Mouse (Mus musculus) limb, embryonic 15.5 days (tissue): ENCODE data around the gene Trim72. TPM values are rescaled to one million over a fixed set of nuclear protein-coding genes. Genes with fewer than 3 reads are reported as not detected.
A peak's percentile ranks its signal among the peaks of the same experiment; 100 is the strongest.

Experiments
- ATAC-seq: fragments of 200-750 bp; cut with Nextera tagmentation; 2 replicates; pipeline ENCODE4 v1.8.0; 2017; ENCODE audit warnings: low read depth, moderate TSS enrichment; ENCODE audit not compliant: insufficient number of reproducible peaks, low FRiP score, low TSS enrichment
- H3K27ac ChIP-seq: fragments of 300-500 bp; sonication (generic); 2 replicates; pipeline ENCODE4 v1.5.1; 2015; ENCODE audit warnings: moderate library complexity, mild to moderate bottlenecking, inconsistent platforms
- H3K27me3 ChIP-seq: fragments of 300-500 bp; sonication (generic); 2 replicates; pipeline ENCODE4 v1.6.1; 2015; ENCODE audit warnings: inconsistent platforms
- H3K36me3 ChIP-seq: fragments of 300-500 bp; sonication (generic); 2 replicates; pipeline ENCODE4 v1.6.1; 2015; ENCODE audit warnings: inconsistent platforms
- H3K4me1 ChIP-seq: fragments of 300-500 bp; sonication (generic); 2 replicates; pipeline ENCODE4 v1.6.1; 2015; ENCODE audit warnings: inconsistent platforms
- H3K4me2 ChIP-seq: fragments of 300-500 bp; sonication (generic); 2 replicates; pipeline ENCODE4 v1.6.1; 2015; ENCODE audit warnings: mild to moderate bottlenecking, inconsistent platforms
- H3K4me3 ChIP-seq: fragments of 300-500 bp; sonication (generic); 2 replicates; pipeline ENCODE4 v1.5.1; 2015; ENCODE audit warnings: mild to moderate bottlenecking, inconsistent platforms
- H3K9ac ChIP-seq: fragments of 300-500 bp; sonication (generic); 2 replicates; pipeline ENCODE4 v1.6.1; 2015; ENCODE audit warnings: inconsistent platforms
- H3K9me3 ChIP-seq: fragments of 300-500 bp; sonication (generic); 2 replicates; pipeline ENCODE4 v1.6.1; 2016; ENCODE audit warnings: inconsistent platforms
- WGBS: fragments of 180-500 bp; shearing (Covaris S2); methylation state at CpG from one replicate; pipeline ENCODE4 v1.1.7; 2015; 5-methylcytosine and 5-hydroxymethylcytosine counted together
- polyA plus RNA-seq: library from polyadenylated mRNA; unstranded; fragments of >200 nt; fragmentation: Nextera tagmentation; extraction: Ambion mirVana; gene quantifications from 2 replicates; pipeline ENCODE4 v1.2.1, GENCODE M21; 2015

Trim72 gene
- polyA plus RNA-seq, 1 experiment from 2014 or later: 3.1 TPM

DNA sequence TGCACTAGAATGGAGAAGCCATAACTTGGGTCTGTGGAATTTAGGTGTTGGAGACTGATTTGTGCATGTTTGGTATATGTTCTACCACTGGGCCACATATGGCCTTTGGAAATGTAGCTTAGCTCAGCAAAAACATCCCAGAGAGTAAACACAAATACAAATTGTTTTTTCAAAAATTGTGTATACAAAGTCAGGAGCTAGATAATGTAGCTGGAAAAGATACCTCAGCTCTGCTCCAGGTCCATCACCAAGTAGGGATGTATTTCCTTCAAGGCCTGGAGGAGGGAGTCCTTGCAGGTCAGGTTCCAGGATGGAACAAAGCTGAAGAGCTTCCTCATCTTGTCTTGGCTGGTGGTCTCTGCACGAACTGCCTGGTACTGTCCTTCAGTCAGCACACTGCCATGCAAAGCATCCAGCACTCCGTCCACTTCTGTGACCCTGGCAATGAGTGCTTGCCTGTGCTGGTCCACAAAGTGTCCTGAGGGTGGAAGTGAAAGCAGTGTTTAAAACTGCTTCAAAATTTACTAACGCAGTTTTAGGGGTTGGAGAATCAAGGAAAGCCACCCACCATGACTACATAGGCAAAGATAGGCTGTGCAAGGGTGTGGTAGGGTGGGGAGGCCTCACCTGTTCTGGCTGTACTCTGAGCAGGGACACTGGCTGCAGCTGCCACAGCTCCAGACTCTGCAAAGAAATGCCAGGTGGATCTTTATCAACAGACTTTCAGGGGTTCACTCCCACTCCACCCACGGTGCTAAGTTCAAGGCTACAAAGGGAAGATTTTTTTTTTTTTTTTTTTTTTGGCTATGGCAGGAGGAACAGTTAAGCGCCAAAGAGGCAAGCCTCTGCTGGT is 11.0 kb upstream of the Trim72 start:
- Histone ChIP-seq H3K36me3 (peaks cover 25% of the 10 kb centered on the region), H3K9me3 (no peaks in the 10 kb centered on the region), H3K4me3 (peak overlapping the region; percentile 43), H3K27ac (peak overlapping the region; percentile 86), H3K9ac (peak overlapping the region; percentile 7; the same call in 1 of the 2 replicates), H3K4me2 (peak overlapping the region; percentile 58), H3K27me3 (no peaks in the 10 kb centered on the region), H3K4me1 (peaks cover 24% of the 10 kb centered on the region)
- ATAC-seq: 0 out of 2 replicates have a peak, but pooled peaks have one; percentile 55
- WGBS: 38% methylated on average over 5 of the region's 5 CpGs

DNA sequence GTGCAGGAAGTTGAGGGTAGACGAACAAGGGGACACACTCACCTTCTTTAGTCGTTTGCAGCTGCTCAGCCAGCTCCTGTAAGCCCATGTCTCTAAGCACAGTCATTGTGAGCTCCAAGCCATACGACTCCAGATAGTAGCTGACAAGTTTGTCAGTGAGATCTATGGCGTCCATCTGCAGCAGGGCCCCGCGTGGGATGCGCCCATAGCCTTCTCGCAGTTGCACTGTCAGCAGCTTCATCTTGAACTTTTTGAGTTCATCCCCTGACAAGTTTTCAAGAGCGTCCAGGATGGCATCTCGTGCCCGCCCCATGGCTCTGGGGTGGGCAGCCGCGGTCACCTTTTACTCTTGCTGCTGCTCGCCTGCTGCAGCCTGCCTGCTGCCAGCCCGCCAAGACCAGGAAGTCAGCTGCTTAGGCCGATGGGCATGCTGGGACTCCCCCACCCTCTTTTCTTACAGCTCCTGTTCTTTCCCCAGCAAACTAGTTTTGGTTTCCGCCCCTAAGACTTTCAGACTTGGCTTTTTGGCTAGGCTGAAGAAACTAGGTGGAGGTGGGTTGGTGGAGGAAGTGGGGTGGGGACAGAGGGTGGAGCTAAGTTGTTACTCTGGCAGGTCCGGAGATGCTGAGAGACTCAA is 10.3 kb upstream of the Trim72 start, which contains the start of gene Pycard:
Gene Pycard (minus strand): TSS at position 527 of the 637 bp plus-strand sequence.
- whole genome bisulfite sequencing: 11% methylated on average over 18 of the region's 18 CpGs
- Histone ChIP-seq H3K36me3 (peaks cover 19% of the 10 kb centered on the region), H3K4me2 (peak within 1 kb of the TSS; percentile 58), H3K27me3 (no peaks in the 10 kb centered on the region), H3K4me3 (peak within 1 kb of the TSS; percentile 43), H3K27ac (peak within 1 kb of the TSS; percentile 86), H3K9me3 (no peaks in the 10 kb centered on the region), H3K4me1 (peaks cover 24% of the 10 kb centered on the region), H3K9ac (peak within 1 kb of the TSS; percentile 40)
- peak; percentile 53; the same call in 1 of the 2 replicates for ATAC-seq

DNA sequence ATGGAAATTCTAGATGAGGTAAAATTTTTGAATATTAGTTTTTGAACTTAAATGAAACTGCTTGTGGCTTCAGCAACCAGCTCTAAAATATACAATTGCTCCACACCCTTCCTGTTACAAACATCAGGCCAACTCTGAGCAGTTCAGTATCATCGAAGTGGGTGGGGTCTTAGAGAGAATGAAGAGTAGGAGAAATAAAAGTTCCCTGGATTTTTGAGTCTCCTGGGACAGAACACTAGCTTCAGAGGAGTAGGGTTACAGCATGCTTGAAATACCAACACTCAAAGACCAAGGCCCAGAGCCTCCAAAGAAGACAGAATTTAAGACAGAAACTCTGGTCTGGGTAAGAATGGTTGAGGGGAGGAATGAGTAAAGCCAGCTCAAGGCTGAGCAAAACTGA is 4.3 kb upstream of the Trim72 start:
- Histone ChIP-seq H3K4me1 (peaks cover 7% of the 10 kb centered on the region), H3K9ac (no peak overlapping the region), H3K27me3 (no peaks in the 10 kb centered on the region), H3K27ac (no peak overlapping the region), H3K4me2 (no peak overlapping the region), H3K9me3 (no peaks in the 10 kb centered on the region), H3K36me3 (no peaks in the 10 kb centered on the region), H3K4me3 (no peak overlapping the region)
- no peak for ATAC-seq
- 57% methylated on average over 1 of the region's 1 CpGs for WGBS

DNA sequence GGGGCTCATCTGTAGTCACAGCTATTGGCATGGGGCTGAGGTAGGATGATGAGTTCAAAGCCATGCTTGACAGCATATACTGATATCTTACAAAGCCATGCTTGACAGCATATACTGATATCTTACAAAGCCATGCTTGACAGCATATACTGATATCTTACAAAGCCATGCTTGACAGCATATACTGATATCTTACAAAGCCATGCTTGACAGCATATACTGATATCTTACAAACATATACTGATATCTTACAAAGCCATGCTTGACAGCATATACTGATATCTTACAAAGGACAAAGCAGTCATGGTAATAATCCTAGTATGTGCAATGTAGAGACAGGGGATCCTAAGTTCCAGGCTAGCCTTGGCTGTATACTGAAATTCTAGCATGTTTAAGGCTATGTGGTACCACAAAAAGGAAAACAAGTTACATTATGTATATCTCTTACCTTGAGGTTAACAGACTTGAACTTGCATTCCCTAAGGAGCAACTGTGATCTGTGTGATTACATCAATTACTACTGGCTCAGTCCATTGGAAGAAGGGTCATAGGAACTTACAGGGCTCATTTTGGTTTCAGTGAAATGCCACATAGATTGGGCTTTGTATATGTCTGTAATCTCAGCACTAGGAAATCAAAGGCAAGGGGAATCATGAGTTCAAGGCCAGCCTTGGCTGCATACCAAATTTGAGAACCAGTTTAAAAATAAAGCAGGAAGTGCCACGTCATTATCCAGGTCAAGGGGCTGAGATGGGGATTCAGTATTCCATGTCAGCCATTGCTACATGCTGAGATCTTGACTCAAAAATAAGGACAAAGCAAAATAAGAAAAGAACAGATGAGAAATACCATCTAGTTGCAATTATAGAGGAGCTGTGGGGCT is 3.4 kb upstream of the Trim72 start:
- no peaks in the 10 kb centered on the region for H3K27me3 ChIP-seq
- no peaks in the 10 kb centered on the region for H3K36me3 ChIP-seq
- H3K4me2 ChIP-seq: no peak overlapping the region
- WGBS: 55% methylated on average over 1 of the region's 1 CpGs
- no peak overlapping the region for H3K4me3 ChIP-seq
- H3K27ac ChIP-seq: no peak overlapping the region
- no peak overlapping the region for H3K9ac ChIP-seq
- peaks cover 15% of the 10 kb centered on the region for H3K4me1 ChIP-seq
- no peak for ATAC-seq
- no peaks in the 10 kb centered on the region for H3K9me3 ChIP-seq

DNA sequence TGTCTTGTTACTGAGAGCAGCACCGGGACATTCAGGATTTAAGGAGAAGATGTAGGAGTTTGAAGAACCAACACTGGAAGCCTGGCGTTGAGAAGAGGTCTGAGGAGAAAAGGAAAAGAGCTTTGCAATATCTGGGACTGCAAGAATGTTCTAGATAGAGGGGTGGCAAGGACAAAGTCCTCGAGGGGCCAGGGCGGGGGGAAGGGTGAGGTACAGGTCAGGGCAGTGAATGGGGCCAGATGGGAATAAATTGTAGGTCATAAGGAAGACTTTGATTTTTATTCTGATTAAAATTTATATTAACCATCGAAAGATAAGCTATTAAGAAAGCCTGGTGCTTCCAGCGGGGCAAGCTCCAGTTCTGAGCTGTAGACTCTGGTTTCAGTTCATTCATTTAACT is 651 bp upstream of the Trim72 start:
- no peaks in the 10 kb centered on the region for H3K36me3 ChIP-seq
- no peak overlapping the region for H3K4me2 ChIP-seq
- no peak overlapping the region for H3K9ac ChIP-seq
- no peaks in the 10 kb centered on the region for H3K27me3 ChIP-seq
- peaks cover 17% of the 10 kb centered on the region for H3K4me1 ChIP-seq
- no peaks in the 10 kb centered on the region for H3K9me3 ChIP-seq
- H3K4me3 ChIP-seq: no peak overlapping the region
- peak overlapping the region; percentile 8; the same call in 1 of the 2 replicates for H3K27ac ChIP-seq
- WGBS: 91% methylated on average over 6 of the region's 6 CpGs
- ATAC-seq: no peak

DNA sequence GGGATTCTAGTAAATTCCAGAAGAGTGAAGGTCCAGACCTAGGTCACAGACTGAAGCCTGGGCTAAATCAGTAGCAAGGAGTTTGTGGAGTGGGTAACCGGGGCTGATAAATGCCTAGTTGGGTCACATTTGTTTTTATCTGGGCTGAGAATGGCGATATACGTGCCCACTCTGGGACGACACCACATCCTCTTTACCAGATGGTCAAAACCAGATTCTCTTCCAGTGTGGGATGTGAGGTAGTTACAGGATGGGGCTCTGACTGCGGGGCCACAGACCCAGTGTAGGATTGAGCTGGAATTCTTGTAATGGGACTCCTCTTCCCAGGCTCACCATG is 369 bp downstream of the Trim72 start:
- peak overlapping the region; percentile 36 for H3K4me2 ChIP-seq
- no peaks in the 10 kb centered on the region for H3K9me3 ChIP-seq
- H3K36me3 ChIP-seq: no peaks in the 10 kb centered on the region
- no peak overlapping the region for H3K9ac ChIP-seq
- H3K4me1 ChIP-seq: peaks cover 17% of the 10 kb centered on the region
- H3K4me3 ChIP-seq: peak overlapping the region; percentile 19; the same call in 1 of the 2 replicates
- ATAC-seq: peak; percentile 42; the same call in 1 of the 2 replicates
- peaks cover under 1% of the 10 kb centered on the region; the same call in 1 of the 2 replicates for H3K27me3 ChIP-seq
- 54% methylated on average over 5 of the region's 5 CpGs for WGBS
- H3K27ac ChIP-seq: peak overlapping the region; percentile 70

DNA sequence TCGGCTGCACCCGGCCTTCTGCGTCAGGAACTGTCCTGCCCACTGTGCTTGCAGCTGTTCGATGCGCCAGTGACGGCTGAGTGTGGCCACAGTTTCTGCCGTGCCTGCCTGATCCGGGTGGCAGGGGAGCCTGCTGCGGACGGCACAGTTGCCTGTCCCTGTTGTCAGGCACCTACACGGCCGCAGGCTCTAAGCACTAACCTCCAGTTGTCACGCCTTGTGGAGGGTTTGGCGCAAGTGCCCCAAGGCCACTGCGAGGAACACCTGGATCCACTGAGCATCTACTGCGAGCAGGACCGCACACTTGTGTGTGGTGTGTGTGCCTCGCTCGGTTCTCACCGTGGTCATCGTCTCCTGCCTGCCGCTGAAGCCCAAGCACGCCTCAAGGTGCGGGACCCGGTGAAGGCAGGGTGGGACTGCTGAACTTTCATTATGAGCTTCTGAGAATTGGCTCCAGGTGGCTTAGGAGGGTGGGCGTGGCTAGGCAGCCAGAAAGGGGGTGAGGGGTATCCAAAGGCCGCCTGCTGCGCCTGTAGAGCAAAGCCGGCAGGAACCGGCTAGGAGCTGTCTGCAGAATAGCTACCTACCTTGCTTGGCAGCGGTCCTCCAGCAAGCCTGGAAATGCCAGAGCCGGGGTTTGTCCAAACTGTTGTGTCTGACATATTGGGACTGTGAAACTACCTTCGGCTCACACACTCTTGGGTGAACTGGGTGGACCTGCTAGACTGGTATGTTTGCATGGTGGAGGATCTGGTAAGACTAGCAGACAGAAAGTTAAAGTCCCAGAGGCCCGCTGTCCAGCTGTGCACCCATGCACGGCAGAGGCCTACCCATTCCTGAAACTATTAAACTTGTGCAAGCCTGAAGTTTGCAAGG is 976 bp downstream of the Trim72 start:
- H3K36me3 ChIP-seq: no peaks in the 10 kb centered on the region
- H3K9me3 ChIP-seq: no peaks in the 10 kb centered on the region
- H3K27ac ChIP-seq: peak overlapping the region; percentile 70
- peak overlapping the region; percentile 19 for H3K4me3 ChIP-seq
- H3K4me2 ChIP-seq: peak overlapping the region; percentile 36
- peaks cover 3% of the 10 kb centered on the region; the same call in 1 of the 2 replicates for H3K27me3 ChIP-seq
- peak; percentile 61 for ATAC-seq
- no peak overlapping the region for H3K9ac ChIP-seq
- peaks cover 18% of the 10 kb centered on the region for H3K4me1 ChIP-seq
- WGBS: 15% methylated on average over 35 of the region's 35 CpGs

DNA sequence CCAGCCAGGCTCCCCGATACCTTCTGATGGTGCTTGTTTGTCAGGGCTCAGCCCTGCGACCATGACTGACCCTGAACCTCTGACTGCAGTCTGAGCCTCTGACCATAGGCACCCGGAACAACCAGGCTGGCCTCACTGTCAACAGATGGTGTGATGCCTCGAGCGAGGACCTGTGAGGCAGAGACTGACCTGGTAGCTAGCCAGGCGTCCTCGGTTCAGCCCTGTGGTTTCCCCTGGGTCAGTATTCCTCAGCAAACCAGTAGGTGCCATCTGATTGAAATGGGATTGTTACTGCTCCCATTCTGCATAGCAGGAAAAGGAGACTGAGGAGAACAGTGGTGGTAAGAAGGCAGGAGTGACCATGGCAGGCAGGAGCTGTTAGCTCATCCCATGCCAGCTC is 2.4 kb downstream of the Trim72 start:
- Histone ChIP-seq H3K9me3 (no peaks in the 10 kb centered on the region), H3K4me3 (no peak overlapping the region), H3K9ac (no peak overlapping the region), H3K27ac (no peak overlapping the region; the same call in 1 of the 2 replicates), H3K4me2 (no peak overlapping the region), H3K27me3 (peaks cover 10% of the 10 kb centered on the region), H3K4me1 (peaks cover 23% of the 10 kb centered on the region), H3K36me3 (no peaks in the 10 kb centered on the region)
- WGBS: 76% methylated on average over 7 of the region's 7 CpGs
- no peak for ATAC-seq

DNA sequence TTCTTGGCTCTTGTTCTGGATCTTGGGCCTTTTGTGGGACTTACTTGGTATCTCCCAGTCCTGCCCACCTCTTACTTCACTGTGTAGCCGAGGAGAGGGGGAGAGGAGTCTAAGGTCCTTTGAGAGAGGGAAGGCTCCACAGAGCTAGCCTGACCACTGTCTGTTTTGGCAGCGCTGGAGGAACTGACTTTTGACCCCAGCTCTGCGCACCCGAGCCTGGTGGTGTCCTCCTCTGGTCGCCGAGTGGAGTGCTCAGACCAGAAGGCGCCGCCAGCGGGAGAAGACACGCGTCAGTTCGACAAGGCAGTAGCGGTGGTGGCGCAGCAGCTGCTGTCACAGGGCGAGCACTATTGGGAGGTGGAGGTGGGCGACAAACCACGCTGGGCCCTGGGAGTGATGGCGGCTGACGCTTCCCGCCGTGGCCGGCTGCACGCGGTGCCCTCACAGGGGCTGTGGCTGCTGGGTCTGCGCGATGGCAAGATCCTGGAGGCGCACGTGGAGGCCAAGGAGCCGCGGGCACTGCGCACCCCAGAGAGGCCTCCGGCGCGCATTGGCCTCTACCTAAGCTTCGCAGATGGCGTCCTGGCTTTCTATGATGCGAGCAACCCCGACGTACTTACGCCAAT is 6.1 kb downstream of the Trim72 start:
- peaks cover 10% of the 10 kb centered on the region for H3K27me3 ChIP-seq
- H3K4me3 ChIP-seq: no peak overlapping the region
- 0 out of 2 replicates have a peak overlapping the region, but pooled peaks have one; percentile 5 for H3K4me2 ChIP-seq
- no peak overlapping the region for H3K9ac ChIP-seq
- peaks cover 12% of the 10 kb centered on the region for H3K4me1 ChIP-seq
- no peak overlapping the region for H3K27ac ChIP-seq
- 48% methylated on average over 40 of the region's 40 CpGs for WGBS
- no peak for ATAC-seq
- no peaks in the 10 kb centered on the region for H3K9me3 ChIP-seq
- no peaks in the 10 kb centered on the region for H3K36me3 ChIP-seq

DNA sequence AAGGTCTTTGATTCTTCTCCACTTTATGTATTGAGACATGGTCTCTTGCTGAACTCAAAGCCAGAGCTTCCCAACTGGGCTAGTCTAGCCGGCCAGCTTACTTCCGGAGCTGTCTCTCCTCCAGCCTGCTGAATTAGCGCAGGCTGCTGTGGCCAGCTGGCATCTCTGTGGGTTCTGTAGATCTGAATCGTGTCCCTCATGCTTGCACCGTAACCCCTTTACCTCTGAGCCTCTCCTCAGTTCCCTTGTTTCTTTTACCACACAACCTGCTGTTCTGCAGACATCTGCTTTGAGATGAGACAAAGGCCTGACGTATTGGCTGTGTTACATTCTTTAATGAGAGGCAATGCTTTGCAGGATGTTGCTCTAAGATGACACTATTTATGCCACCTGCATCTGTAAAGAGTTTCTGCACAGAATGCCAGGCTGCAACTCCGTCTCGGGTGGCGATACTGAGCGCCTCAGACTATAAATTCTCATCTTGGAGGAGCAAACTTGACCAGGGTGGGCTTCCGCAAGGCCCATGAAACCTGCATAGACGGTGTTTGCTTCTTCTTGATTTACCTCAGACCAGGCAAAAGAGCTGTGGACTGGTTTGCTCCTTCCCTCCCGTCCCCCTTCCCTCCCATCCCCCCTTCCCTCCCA is 8.5 kb downstream of the Trim72 start:
- ATAC-seq: no peak
- Histone ChIP-seq H3K27me3 (peaks cover 10% of the 10 kb centered on the region), H3K9me3 (no peaks in the 10 kb centered on the region), H3K4me3 (no peak overlapping the region), H3K27ac (no peak overlapping the region), H3K4me2 (no peak overlapping the region), H3K36me3 (no peaks in the 10 kb centered on the region), H3K9ac (no peak overlapping the region), H3K4me1 (peaks cover 10% of the 10 kb centered on the region; the same call in 1 of the 2 replicates)
- WGBS: 76% methylated on average over 13 of the region's 13 CpGs
